Mouse (Mus musculus): ENCODE measurements around the gene Map1a.

DNA sequence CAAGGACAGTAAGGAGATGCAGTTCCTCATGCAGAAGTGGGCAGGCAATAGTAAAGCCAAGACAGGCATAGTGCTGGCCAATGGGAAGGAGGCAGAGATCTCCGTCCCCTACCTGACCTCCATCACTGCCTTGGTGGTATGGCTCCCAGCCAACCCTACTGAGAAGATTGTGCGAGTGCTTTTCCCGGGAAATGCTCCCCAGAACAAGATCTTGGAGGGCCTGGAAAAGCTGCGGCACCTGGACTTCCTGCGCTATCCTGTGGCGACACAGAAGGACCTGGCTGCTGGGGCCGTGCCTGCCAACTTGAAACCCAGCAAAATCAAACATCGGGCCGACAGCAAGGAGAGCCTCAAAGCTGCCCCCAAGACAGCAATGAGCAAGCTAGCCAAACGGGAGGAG, 10.6 kb downstream of the Map1a start:
- TF ChIP-seq CTCF (conservative IDR thresholded peaks at IDR 0.05; ENCODE audit: insufficient read depth, insufficient read length, low read depth, low read length) = no peak
- no peak for TF ChIP-seq POLR2A (IDR thresholded peaks at IDR 0.05; ENCODE audit: low read depth, low read length)

All from kidney, adult 2 months (tissue).